Mouse (Mus musculus) small intestine, adult 2 months (tissue): ENCODE results near the gene 4921536K21Rik.

Experiments used
- CTCF ChIP-seq: fragments of 200-500 bp; IDR thresholded peaks from 2 replicates; pipeline ENCODE4 v1.5.1; 2012; ENCODE audit warnings: low read depth, mild to moderate bottlenecking, control low read depth, inconsistent platforms, low read length, moderate library complexity, mixed read lengths; ENCODE audit not compliant: insufficient replicate concordance, insufficient read length; ENCODE audit errors: extremely low read depth
- POLR2A ChIP-seq: fragments of 200-500 bp; IDR thresholded peaks from 2 replicates; pipeline ENCODE4 v1.6.1; 2012; ENCODE audit warnings: low read depth, mild to moderate bottlenecking, control low read depth, inconsistent platforms, low read length, moderate library complexity

DNA sequence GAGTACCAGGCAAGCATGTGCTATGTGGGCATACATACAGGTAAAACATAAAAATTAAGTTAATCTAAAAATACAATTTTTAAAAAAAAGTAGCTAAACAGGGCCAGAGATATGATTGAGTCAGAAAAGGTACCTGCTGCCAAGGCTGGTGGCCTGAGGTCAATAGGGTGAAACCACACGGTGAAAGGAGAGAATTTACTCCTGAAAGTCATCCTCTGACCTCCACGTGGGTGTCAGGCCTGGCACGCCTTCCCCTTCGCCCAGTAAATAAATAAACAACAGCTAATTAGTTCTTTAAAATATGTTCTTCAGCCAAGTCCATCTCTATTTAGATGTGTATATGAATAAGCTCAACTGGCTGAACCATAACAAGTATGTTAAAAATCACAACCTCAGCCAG lies 34.5 kb downstream of the 4921536K21Rik start:
- no peak for TF ChIP-seq POLR2A
- TF ChIP-seq CTCF = no peak
